Mouse (Mus musculus) right cerebral cortex, postnatal 25 days (tissue): ENCODE measurements around the gene Atp6v1g1.

Experiments used
- DNase-seq: peaks from one replicate; pipeline ENCODE4 v3.0.0; 2022

Gene Atp6v1g1

DNA sequence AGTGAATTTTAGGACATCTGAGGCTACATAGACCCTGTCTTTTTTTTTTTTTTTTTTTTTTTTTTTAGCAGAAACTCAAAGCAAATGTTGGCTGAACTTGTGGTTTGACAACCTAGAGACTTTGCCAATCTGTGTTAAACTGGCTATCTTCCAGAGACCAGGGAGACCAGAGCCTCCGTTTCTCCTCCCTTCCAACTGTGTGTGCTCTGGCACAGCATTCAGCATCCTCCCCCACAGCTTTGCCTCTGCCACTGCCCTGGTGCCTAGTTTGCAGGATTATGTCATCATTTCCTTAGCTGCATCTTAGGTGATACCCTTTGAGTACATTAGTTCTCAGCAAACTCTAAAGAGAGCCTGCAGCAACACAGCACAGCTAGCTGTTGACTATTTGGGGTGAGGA, 3.2 kb downstream of the Atp6v1g1 start:
- DNase-seq, result no peak

DNA sequence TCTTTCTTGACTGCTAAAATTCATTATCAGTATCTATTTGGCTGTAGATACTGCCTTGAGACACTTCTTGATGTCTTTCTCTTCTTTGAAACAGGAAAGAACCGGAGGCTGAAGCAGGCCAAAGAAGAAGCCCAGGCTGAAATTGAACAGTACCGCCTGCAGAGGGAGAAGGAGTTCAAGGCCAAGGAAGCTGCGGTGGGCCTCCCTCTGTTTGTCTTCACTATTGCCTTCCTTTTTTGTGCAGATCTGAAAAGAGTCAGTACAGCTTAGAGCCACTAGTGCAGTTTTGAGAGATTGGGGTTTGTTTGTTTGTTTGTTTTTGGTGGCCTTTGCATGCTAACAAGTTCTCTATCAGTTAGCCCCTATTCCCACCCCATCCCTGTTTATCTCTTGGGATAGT, 3.9 kb downstream of the Atp6v1g1 start:
- DNase-seq, result no peak

DNA sequence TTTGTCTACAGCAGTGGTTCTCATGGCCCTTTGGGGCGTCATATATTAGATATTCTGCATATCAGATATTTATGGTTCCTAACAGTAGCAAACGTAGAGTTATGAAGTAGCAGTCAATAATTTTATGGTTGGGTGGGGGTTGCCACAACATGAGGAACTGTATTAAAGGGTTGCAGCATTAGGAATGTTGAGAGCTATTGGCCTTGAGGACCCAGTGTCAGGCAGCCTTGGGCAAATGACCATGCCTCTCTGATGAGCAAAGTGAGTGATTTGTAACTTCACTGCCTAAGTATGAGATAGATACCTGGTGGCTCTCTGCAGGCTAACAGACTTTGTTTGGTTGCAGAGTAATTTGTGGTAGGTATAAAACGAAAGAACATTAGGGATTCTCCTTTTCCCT, 6.3 kb downstream of the Atp6v1g1 start:
- DNase-seq, result no peak

DNA sequence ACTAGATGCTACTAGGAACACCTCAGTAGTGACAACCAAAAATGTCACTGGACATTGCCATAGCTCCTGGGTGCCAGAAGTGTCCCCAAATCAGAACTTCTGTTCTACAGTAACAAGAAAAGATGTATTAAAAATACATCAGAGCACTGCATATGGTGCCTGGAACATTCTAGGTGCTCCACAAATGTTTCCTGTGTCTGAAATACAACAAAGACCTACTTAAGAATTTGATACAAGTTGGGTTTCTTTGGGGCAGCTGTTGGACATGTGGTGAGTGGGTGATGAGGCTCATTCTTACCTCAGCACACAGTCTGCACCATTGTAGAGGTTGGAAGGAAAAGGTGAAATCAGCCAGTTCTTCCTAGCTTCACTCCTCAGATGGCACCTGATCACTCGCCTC, 8.3 kb downstream of the Atp6v1g1 start:
- no peak for DNase-seq

DNA sequence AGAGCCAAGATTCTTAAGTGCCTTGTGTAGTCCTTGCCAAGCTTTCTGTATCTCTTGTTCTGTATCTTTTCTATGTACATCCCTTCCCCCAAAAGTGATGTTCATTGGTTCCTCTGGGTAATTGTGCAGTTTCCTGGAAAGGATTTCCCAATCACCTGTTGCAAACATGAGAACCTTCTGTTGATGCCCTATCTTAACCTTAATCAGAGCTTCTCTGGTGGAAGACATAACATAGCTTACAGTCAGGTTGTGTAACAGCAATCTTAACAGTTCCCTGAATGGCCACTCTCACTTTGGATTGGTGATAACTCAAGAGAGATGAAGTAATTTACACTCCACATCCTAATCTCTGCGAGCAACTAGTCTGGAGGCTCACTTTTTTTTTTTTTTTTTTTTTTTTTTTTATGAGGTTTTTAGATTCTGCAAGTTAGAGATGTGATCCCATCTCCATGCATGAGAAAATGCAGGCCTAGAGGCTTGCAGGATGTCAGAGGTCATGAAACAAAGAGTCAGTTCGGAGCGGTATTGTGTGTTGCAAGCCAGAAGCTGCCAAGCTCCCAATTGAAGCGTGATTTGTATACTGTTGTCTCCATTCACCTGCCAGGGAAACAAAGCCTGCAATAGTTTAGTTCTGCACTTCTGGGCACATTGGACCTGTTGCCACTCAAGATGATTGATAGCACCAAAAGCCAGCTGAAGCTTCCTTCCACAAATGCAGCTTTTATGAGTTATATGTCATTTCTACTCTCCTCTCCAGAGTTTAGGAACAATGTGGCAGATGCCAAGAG, 9.4 kb downstream of the Atp6v1g1 start:
- DNase-seq, result no peak

DNA sequence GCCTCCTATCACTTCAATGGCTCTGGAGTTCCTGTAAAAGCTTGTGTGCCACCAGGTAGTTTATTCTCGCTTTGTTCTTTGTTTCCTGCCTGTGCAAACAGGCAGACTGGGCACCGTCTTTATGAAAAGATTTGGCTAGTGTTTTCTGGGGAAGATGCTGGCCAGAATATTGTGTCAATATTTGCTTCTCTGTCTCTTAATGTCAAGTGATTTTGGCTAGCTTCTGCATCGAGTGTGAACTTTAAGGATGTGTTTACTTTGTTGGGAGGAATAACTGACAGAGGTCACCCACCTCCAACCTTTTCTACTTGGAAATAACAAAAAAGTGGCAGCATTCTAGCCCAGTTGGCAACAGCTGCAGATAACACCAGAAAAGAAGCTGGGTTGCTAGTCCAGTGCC, 10.0 kb downstream of the Atp6v1g1 start:
- DNase-seq, result no peak

DNA sequence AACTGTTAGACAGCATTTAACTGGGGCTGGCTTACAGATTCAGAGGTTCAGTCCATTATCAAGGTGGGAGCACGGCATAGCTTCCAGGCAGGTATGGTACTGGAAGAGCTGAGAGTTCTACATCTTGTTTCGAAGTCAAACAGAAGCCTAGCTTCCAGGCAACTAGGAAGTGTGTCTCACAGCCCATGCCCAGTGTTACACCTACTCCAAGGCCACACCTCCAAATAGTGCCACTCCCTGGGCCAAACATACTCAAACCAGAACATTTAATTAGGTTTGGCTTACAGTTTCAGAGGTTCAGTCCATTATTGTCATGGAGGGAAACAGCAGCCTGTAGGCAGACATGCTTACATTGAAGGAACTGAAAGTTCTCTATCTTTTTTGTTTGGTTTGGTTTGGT, 10.5 kb downstream of the Atp6v1g1 start:
- DNase-seq, result no peak

DNA sequence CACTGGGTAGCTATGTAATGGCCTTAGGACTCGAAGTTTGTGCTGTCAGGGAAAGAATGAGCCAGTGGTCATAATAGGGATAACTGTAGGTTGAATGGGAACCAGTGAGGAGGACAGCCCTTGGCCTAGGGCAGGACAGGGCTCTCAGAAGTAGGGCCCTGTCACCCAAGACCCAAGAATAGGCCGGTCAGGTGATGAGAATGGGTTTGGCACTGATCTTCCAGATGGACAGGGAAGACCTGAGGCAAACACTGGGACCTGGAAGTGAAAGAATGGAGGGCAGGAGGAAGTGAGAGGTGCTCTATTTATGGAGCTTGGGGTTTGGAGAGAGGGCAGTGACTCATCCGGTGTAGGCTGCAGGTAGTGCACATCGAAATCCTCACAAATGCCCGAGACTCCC, 12.1 kb downstream of the Atp6v1g1 start:
- DNase-seq, result no peak

DNA sequence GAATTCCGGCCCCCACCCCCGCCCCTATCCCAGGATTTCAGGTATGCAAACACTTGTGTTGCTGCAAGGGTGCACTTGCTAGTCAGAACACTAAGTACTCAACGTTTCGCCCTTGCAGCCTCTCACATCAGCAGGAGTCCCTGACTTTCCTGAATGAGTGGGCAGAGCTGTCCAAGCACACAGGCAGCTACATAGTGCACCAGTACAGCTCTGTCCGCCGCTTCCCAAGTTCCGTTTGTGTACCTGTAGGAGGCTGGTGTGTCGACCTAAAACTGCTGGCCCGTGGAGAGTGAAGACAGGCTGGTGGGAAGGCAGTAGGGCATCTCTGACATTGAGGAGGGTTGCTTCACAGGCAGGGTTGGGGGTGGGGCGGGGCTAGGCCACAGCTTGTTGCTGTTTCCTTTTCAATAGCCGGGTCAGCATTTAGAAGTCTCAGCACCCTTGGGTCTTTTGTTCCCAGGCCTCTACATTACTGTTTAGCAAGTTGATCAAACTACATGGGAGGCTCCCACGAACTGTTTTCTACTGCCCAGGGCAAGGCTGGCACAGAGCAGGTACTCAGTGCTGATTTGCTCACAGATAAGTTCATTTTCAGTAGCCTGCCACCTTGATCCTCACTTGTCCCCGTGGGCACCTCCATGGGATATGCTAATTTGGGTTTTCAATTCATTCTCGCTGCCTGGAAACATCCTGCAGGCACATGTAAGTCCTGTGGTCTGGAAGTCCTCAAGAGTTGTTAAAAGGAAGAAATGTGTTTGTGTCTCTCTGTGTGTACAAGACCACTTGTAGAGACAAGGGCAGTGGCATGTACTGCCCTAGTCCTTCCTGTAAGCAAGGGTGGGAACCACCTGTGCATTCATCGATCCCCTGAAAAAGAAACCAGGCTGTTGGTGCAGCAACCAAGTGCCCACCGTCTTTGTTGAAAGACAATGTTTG, 12.8 kb downstream of the Atp6v1g1 start:
- no peak for DNase-seq

DNA sequence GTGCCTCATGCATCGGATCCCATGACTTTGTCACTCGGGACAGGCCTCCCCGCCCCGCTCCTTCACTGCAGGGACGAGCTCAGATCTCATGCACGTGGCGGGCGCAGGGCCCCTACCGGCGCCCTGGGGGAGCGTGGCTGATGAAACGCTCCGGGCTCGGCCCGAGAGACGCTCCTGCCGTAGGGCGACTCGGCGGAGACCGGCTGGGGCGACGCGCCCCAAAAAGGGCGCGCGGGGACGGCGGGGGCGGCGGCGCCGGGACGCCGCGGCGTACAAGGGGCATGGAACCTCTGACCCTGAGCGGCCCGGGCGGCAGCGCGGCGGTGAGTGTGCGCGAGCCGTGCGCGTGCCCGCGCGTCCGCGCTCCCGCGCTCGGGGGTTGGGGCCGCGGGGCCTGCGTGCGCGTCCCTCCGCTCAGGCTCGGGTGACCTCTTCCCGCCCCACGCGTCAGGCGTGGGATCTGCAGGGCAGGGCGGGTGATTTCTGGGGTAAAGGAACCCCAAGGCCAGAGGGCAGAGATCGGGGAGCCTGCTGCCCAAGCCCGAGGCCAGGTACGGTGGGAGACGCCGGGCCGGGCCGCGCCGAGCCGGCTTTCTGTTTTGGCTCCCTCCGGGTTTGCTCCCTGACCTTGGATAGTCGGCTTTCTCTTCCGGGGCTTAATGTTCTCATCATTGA, 14.0 kb downstream of the Atp6v1g1 start, which contains the start of gene Tmem268:
TSS of gene Tmem268 (plus strand) at position 375 of the 675 bp plus-strand sequence.
- peak; percentile 77 for DNase-seq

DNA sequence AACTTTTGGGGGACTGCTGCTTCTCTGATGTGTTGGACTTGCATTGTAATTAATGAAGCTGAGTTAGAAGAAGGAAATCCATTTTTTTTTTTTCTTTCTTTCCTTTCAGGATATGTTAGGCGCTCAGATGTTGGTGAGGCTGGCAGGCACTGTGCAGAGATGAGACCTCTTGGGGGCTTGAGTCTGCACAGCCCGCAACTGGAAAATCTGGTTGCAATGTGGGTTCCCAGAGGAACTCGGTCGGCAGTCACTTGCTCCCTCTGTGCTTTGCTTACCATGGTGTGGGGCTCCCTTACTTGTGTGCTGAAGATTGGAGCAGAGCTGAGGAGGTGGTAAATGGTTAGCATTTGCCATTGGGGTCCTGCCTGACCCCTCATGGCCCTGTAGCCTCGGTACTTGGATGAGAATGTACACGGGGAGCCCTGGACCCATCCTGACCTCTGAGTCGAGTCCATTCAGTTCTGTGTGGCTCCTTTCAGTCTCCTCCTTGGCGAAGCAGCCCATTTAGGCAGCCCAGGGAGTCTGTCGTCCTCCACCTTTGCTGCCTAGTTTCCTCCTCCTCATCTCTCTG, 14.6 kb downstream of the Atp6v1g1 start:
- DNase-seq, result no peak

DNA sequence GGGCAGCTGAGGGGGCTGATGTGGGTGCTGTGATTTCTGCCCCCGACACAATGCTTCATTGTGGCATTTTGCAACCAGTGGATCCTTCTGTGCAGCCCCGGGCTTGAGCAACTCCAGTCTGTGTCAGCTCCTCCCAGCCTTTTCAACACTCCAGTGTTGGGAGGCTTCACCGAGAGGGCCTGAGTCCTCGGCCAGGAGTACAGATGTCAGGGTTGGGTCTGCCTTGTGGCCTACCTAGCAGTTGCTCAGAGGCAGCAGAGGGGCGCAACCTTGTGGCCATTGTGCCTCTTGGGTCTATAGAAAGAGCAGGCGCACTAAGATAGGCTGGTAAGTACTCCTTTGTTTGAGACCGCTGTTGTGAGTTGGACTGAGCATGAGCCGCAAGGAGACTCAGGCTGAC, 15.5 kb downstream of the Atp6v1g1 start:
- DNase-seq, result no peak

DNA sequence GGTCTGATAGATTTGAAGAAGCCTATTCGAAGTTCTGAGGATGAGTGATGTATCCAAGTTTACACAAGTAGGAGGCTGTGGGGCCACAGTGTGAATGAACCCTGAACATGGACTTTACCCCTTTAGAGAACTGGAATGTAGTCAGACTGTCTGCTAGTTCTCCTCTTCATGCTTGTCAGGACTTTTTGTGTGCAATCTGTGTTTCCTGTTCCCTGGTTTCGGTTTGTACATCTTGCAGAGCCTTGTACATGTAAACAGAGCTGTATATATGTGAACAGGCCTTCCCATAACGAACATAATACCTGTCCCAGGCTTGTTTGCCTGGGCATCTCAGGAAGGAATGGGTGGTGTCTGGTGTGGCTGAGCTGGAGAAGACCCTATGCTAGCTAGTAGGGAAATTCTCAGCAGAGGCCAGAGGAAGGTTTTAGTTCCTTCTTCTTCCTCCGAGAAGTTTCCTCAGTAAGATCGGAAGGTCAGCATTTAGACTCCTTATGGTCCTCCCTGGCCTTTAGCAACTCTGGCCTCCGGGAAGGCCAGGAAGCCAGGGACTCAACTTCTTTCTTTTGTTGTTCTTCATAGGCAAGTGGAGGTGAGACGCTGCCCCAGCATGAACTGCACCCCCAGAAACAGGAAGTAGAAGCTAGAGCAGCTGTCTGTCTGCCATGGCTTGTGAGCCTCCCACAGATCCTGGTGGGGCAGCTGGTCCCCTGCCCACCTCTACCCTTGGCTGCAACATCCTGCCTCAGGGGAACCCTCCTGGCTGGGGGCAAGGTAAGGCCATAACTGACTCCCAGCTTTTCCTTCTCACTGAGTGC, 17.5 kb downstream of the Atp6v1g1 start:
- DNase-seq, result no peak

DNA sequence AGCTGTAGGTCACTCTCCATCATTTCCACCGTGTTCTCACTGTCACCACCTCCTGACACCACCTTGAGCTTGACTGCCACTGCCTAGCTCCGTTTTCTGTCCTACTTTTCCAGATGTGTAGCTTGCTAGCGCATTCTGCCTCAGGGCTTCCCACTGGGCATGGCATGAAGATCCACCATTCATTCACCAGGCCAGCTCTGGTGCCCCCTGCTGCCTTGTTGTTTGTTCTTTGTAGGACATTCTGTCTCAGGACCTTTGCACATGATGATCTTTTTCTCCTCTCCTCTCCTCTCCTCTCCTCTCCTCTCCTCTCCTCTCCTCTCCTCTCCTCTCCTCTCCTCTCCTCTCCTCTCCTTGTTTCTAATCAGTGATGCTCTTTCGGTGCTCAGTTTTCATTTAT, 18.2 kb downstream of the Atp6v1g1 start:
- DNase-seq, result no peak

DNA sequence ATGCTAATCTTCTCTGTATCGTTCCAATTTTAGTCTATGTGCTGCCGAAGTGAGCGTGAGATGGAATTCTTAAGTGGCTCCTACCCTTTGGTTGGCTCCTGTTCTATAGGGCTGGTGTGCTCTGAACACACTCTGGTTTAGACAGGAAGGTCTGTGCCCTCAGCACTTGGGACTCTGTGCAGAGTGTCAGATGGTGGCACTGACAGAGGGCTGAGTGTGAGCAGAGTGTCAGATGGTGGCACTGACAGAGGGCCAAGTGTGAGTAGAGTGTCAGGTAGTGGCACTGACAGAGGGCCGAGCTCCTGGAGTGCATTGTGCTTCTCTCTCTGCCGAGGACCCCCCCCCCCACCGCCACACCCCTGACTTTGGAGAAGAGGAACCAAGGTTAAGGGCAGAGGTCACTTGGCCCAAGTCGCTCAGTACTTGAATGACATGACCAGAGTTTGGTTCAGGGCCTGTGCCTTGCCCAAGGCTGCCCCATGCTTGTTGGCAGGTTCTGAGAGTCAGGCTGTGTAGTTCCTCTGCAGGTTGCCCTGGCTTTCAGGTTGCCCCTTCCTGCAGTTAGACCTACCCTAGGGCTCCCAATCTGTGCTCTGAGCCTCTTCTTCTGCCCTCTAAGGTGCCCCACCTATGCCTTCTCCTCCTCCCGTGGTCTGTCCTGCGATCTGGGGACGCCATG, 23.3 kb downstream of the Atp6v1g1 start:
- DNase-seq, result no peak

DNA sequence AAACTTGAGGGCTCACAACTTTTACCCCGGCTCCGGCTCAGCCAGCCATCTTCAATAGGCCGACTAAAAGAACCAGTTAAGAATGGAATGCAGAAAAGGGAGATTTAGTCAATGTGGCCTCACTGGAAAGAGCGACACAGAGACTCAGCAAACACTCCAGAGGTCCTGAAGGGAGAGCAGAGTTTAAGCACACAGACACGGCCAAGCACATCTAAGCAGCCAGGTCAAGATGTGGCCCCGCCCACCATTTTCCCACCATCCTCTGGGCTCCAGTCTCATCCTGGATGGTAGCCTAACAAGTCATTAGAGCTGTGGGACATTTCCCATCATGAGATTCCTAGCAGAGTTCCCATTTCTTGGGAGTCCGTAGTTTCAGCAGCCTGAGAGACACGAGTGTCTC, 24.8 kb downstream of the Atp6v1g1 start:
- DNase-seq, result no peak

DNA sequence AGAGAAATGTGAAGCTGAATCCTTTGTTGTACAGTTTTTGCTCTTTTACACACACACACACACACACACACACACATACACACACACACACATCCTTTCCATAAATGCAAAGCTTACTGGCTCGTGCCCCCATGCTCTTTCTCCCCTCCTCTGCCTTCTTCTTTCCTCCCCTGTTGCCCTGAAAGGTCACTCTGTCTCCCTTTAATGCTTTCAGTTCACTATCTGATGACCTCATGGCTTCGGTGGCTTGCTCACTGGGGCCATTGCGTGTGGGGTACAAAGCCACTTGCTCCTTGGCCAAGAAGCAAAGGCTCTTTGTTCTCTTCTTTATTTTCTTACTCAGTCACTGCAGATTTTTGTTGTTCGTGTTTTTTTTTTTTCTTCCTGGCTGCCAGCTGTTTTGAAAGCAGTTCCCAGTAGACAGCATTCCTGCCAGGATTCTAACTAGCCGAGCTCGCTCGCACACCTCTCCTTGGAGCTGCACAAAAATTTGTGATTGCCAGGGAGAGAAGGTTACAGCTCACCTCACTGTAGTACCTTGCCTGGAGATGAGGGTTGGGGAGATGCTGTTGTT, 25.7 kb downstream of the Atp6v1g1 start:
- no peak for DNase-seq

DNA sequence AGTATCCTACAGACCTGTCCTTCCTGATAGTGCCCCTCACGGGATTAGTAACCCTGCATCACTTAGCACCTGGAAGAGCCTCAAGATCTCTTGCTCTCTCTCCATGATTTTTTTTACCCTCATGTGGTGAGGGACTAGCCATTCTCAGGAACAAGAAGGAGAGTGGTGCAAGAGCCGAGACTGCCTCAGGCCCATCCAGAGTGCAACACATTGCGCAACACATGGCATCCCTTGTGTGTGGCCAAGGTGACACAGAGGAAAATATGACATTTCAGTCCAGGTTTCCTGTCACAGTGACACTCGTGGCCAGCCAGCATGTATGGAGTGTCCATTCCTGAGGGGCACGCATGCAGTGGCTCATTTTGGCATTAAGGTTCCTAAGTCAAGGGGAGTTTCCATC, 28.0 kb downstream of the Atp6v1g1 start:
- no peak for DNase-seq

DNA sequence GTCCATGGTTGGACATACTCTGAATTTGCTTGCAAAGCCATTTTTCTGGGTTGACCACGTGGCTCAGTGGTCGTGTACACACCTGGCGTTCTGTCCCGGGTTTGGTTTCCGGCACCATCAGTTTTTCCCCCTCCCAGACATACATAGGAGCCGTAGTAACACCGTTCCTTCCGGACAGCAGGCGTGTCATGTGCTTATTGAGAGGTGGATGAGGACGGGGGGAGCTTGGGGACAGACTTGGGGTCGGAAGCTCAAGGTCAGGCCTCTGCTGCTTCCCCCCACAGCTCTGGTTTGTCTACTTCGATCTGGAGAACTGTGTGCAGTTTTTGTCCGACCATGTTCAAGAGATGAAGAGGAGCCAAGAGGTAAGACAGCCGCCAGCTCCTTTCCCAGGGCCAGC, 35.1 kb downstream of the Atp6v1g1 start:
- no peak for DNase-seq

DNA sequence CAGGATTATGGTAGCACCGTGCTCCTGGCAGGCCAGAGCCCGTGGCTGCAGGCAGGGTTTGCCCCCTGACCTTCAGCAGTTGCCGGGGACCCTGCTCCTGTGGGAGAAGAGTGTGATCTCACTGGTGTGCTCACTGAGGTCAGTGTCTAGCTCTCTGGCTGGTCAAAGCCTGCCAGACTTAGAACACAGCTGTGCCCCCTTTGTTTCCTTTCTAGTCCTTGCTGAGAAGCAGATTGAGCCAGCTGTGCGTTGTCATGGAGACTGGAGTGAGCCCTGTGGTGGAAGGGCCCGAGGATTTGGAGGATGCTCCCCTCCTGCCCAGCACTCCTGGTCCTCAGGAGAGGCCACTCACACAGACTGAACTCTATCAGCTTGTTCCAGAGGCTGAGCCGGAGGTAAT, 35.5 kb downstream of the Atp6v1g1 start:
- DNase-seq, result no peak

DNA sequence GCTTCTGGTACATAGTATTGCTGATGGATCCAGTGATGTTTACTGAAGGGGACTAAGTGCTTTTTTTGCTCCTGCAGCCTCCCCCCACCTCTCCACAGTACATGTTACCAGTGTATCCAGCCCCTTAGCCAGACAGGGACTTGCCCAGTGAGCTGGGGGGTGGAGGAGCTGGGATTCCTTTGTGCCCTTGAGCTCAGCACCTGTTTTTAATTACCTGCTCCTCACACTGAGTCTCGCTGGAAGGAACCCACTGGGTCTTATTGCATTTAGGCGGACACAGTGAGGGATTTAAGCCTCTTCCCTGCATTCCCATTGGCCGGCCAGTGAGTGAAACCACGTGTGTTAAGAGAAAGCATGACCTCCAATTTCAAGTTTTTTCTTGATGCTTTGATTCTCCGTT, 38.0 kb downstream of the Atp6v1g1 start:
- DNase-seq, result no peak
